Mouse (Mus musculus): Measurements from ENCODE around the gene Rbms2.
"Not testable (repeated sequence)": the region's sequence is repeated elsewhere in the genome, so short reads cannot be mapped to it uniquely, and the experiment has no call there.

Rbms2 gene

DNA sequence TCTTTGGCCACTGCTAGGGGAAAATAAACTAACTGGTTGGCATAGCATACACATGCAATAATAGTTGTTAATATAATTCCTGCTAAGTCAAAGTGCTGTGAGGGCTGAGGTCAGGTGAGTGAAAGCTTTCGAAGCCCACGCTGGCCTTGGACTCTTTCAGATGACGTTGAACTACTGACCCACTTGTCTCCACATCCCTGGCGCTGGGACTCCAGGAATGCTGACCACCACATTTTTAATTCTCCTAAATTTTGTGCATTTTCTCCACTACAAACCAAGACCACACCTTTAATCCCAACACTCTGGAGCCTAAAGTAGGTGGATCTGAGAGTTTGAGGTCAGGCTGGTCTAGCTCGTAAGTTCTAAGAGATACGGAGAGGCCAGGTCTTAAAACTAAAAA lies 13.0 kb upstream of the Rbms2 start:
- no peak for DNase-seq (ENCODE audit: inconsistent age in 2 of 2, low spot score in 1 of 2)

DNA sequence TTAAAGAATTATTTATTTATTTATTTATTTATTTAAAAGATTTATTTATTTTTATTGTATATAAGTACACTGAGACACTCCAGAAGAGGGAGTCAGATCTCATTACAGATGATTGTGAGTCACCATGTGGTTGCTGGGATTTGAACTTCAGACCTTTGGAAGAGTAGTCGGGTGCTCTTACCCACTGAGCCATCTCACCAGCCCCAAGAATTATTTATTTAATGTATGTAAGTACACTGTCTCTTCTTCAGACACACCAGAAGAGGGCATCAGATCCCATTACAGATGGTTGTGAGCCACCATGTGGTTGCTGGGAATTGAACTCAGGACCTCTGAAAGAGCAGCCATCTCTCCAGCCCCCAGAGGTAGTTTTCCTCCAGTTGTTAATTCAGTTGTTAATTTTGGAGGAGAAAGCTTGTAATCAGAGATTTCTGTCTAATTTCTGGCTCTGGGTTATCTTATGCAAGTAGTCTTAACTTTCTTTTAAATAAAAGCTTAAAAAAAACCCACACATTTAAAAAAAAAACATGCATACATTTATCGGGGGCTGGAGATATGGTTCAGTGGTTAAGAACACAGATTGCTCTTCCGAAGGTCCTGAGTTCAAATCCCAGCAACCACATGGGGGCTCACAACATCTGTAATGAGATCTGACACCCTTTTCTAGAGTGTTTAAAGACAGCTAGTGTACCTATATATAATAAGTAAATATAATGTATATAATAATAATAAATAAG lies 12.1 kb upstream of the Rbms2 start:
- not testable (repeated sequence) for DNase-seq (ENCODE audit: inconsistent age in 2 of 2, low spot score in 1 of 2)

GRCm38 (mm10) chr10:128191472-128191871 lies 11.4 kb upstream of the Rbms2 start:
- DNase-seq (ENCODE audit: inconsistent age in 2 of 2, low spot score in 1 of 2), result no peak

- DNase-seq (ENCODE audit: inconsistent age in 2 of 2, low spot score in 1 of 2), result peak; percentile 68 to 91
Measured at GRCm38 (mm10) chr10:128188242-128188877, 8.3 kb upstream of the Rbms2 start.

DNA sequence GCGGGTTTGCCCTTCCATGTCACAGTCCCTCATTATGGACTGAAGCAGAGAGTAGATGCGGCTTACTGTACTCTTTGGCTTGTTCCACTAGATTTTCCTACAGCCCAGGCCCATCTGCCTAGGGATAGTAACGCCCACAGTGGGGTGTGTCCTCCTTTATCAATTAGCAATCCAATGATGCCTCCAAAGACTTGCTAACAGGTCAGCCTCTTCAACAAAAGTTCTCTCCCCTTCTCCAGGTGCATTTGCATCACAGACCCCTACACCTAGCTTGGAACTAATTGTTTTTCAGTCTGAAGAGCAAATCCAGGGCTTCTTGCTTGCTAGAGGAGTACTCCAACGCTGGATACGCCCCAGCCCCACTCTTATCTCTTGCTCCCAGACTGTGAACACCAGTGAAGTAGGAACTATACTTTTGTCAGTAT lies 7.1 kb upstream of the Rbms2 start:
- no peak for DNase-seq (ENCODE audit: inconsistent age in 2 of 2, low spot score in 1 of 2)

GRCm38 (mm10) chr10:128185959-128186358 lies 5.9 kb upstream of the Rbms2 start:
- DNase-seq (ENCODE audit: inconsistent age in 2 of 2, low spot score in 1 of 2), result peak; percentile 82 to 95

- DNase-seq (ENCODE audit: inconsistent age in 2 of 2, low spot score in 1 of 2), result no peak
Measured at GRCm38 (mm10) chr10:128185277-128185940, 5.3 kb upstream of the Rbms2 start.

DNA sequence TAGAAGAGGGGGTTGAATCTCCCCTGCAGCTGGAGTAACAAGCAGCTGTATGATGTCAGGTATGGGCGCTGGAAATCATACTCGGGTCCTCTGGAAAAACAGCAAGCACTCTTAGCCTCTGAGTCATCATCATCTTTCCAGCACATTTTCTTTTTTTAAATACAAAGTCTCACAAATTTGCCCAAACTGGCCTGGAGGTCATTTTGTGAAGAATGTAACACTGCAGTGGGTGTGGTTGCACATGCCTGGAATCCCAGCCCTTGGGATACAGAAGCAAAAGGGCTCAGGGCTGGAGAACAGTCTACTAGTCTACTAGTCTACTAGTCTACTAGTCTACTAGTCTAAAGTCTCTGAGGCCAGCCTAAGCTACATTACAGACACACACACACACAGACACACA lies 4.2 kb upstream of the Rbms2 start:
- no peak for DNase-seq (ENCODE audit: inconsistent age in 2 of 2, low spot score in 1 of 2)

DNA sequence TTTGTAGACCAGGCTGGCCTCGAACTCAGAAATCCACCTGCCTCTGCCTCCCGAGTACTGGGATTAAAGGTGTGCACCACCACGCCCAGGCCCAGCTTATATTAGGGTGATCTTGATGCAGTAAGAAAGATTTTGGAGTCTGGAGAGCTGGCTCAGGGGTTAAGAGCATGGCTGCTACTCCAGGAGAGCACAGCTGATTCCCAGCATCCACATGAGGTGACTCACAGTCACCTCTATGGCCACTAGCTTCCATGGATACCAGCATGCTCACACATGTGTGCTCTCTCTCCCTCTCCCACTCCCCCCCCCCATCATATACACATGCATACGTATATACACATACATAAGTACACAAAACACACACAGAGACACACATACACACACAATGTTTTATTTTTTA lies 2.8 kb downstream of the Rbms2 start:
- DNase-seq (ENCODE audit: inconsistent age in 2 of 2, low spot score in 1 of 2), result no peak

GRCm38 (mm10) chr10:128175996-128176755 lies 3.9 kb downstream of the Rbms2 start:
- peak; percentile 65 to 88 for DNase-seq (ENCODE audit: inconsistent age in 2 of 2, low spot score in 1 of 2)

DNA sequence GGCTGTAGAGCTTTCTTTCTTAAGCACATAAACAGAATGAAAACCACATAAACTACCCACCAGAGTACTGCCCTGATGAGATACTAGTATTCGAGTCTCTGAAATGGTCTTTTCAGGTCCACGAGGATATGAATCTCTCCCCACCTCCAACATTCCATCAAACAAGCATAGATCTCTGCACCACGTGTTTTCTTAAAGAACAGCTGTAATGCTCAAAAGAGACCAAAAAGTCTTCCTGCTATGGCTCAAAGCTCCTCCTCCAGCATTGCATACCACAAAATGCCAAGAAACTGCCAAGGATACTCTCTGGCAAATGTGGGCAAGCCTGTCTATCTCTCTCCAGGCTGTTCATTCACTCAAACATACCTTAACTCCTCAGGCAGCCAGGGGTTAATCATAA lies 4.8 kb downstream of the Rbms2 start:
- no peak for DNase-seq (ENCODE audit: inconsistent age in 2 of 2, low spot score in 1 of 2)

GRCm38 (mm10) chr10:128171348-128171747 lies 8.7 kb downstream of the Rbms2 start:
- not testable (repeated sequence) for DNase-seq (ENCODE audit: inconsistent age in 2 of 2, low spot score in 1 of 2)

- DNase-seq (ENCODE audit: inconsistent age in 2 of 2, low spot score in 1 of 2), result no peak
Measured at GRCm38 (mm10) chr10:128167091-128167490, 13.0 kb downstream of the Rbms2 start.

DNA sequence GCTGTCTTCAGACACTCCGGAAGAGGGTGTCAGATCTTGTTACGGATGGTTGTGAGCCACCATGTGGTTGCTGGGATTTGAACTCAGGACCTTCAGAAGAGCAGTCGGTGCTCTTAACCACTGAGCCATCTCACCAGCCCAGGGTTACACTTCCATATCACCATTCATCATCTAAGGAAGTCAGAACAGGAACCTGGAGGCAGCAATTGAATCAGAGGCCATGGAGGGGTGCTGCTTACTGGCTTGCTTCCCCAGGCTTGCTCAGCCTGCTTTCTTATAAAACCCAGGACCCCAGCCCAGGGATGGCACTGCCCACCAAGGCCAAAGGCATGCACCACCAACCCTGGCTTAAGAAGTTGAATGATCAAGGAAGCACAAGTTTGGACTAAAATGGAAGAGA lies 14.4 kb downstream of the Rbms2 start:
- not testable (repeated sequence) for DNase-seq (ENCODE audit: inconsistent age in 2 of 2, low spot score in 1 of 2)

GRCm38 (mm10) chr10:128153978-128154377 lies 26.1 kb downstream of the Rbms2 start:
- no peak for DNase-seq (ENCODE audit: inconsistent age in 2 of 2, low spot score in 1 of 2)

GRCm38 (mm10) chr10:128150941-128151340 lies 29.2 kb downstream of the Rbms2 start:
- peak; percentile 80 to 85 for DNase-seq (ENCODE audit: inconsistent age in 2 of 2, low spot score in 1 of 2)

DNA sequence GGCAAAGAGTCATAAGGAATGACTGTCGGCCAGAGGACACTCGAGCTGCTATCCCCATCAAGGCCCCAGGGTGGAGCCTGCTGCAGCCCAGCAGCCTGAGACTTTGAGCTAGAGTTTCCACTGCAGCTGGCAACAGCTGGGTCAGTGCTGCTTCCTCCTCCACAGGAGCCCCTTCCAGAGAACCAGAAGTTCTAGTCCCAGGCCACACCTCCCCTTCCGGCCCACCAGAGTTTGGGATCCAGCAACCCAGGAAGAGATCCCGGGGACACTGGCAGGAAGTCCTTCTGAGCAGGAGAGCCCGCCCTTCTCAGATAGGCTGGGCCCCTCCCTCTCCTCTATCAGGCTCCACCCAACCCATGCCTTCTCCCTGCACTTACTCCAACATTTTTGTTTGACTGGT lies 30.5 kb downstream of the Rbms2 start:
- peak; percentile 89 to 95 for DNase-seq (ENCODE audit: inconsistent age in 2 of 2, low spot score in 1 of 2)

DNA sequence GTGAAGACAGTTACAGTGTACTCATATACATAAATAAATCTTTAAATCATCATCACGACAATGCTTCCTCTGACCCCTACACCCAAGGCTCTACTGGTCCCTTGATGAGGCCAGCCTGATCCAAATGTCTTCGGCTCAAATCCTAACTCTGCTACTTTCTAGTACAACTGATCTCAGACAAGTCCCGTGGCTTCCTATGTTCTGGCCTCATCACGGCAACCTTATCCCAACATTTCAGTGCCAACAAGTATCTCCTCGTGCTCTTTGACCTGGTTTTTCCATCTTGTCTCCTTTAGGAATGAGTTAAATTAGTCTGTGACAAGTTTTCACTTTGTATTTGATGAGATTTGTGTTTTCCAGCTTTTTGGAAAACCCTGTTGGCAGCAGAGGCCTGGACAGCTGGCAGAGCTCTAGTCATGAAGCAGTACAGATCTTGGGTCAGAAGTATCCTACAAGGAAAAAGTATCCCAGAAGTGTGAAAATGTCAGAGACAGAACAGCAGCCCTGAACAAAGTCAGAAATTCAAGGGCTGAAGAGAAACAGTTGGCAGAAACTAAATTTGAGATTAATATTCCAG lies 31.2 kb downstream of the Rbms2 start:
- DNase-seq (ENCODE audit: inconsistent age in 2 of 2, low spot score in 1 of 2), result no peak

DNA sequence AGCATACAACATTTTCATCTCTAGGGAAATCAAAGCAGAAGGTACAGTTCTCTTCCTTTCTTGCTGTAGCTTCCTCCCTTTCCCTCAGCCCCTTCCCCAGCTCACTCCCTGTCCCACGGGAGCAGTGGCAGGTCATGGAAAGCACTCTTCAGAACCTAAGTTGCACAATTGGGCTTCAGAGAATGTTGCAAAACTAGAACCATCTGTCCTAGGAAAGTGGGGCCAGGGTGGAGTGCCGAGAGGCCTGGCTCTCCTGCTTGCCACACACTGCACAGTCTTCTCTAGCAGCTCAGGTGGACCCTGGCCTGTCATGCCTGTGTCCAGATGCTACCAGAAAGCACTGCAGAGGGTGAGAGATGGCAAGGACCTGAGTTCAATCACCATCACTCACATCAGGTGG lies 35.1 kb downstream of the Rbms2 start:
- DNase-seq (ENCODE audit: inconsistent age in 2 of 2, low spot score in 1 of 2), result peak in 1 of 2 experiments; percentile 81

DNA sequence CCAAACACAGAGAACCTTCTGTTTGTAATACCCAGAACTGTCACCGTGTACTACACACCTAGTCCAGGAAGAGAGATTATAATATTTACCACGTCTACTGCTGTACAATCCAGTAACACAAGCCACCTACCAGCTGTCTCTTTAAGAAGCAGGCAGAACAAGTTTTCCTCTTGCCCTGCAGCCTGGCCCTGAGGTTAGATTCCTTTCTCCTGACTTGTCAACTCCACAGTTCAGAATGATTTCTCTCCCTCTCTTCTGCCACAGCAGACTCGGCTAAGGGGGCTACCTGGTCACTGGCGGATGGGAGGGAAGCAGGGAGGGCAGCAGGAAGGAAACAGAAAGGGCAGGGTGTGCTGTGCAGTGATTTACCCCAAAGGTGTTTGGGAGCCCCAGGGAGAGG lies 36.4 kb downstream of the Rbms2 start:
- peak; percentile 54 to 76 for DNase-seq (ENCODE audit: inconsistent age in 2 of 2, low spot score in 1 of 2)

GRCm38 (mm10) chr10:128142165-128142564 lies 37.9 kb downstream of the Rbms2 start:
- no peak for DNase-seq (ENCODE audit: inconsistent age in 2 of 2, low spot score in 1 of 2)
